Mouse (Mus musculus) hindbrain, embryonic 16.5 days (tissue): ENCODE data around the gene Tle3. TPM values are rescaled to one million over a fixed set of nuclear protein-coding genes. Genes with fewer than 3 reads are reported as not detected.

Source experiments
- ATAC-seq: fragments of 200-750 bp; cut with Nextera tagmentation; 2 replicates; pipeline ENCODE4 v1.8.0; 2017; ENCODE audit warnings: moderate TSS enrichment, moderate library complexity
- H3K27ac ChIP-seq: fragments of 300-500 bp; sonication (generic); 2 replicates; pipeline ENCODE4 v1.5.1; 2014; ENCODE audit warnings: low read depth, mild to moderate bottlenecking, control low read depth, low read length, moderate library complexity
- H3K27me3 ChIP-seq: fragments of 300-500 bp; sonication (generic); replicated peaks from 2 replicates; pipeline ENCODE4 v1.6.1; 2014; ENCODE audit warnings: low read length; ENCODE audit not compliant: control insufficient read depth, insufficient read depth
- H3K36me3 ChIP-seq: fragments of 300-500 bp; sonication (generic); 2 replicates; pipeline ENCODE4 v1.6.1; 2014; ENCODE audit warnings: mild to moderate bottlenecking, low read length, moderate library complexity, mixed read lengths; ENCODE audit not compliant: control insufficient read depth, insufficient read depth
- H3K4me1 ChIP-seq: fragments of 300-500 bp; sonication (generic); 2 replicates; pipeline ENCODE4 v1.6.1; 2014; ENCODE audit warnings: low read depth, low read length; ENCODE audit not compliant: control insufficient read depth, insufficient read depth
- H3K4me2 ChIP-seq: fragments of 300-500 bp; sonication (generic); 2 replicates; pipeline ENCODE4 v1.6.1; 2014; ENCODE audit warnings: mild to moderate bottlenecking, low read length, control low read depth, moderate library complexity
- H3K4me3 ChIP-seq: fragments of 300-500 bp; sonication (generic); 2 replicates; pipeline ENCODE4 v1.5.1; 2014; ENCODE audit warnings: mild to moderate bottlenecking, low read length, control low read depth, moderate library complexity
- H3K9ac ChIP-seq: fragments of 300-500 bp; sonication (generic); 2 replicates; pipeline ENCODE4 v1.6.1; 2014; ENCODE audit warnings: low read depth, mild to moderate bottlenecking, control low read depth, low read length, moderate library complexity
- H3K9me3 ChIP-seq: fragments of 300-500 bp; sonication (generic); 2 replicates; pipeline ENCODE4 v1.6.1; 2014; ENCODE audit warnings: mild to moderate bottlenecking, low read length, moderate library complexity; ENCODE audit not compliant: control insufficient read depth
- WGBS: fragments of 180-500 bp; shearing (Covaris S2); extraction: QIAGEN DNeasy Blood & Tissue Kit; methylation state at CpG from one replicate; pipeline ENCODE4 v1.1.7; 2014; 5-methylcytosine and 5-hydroxymethylcytosine counted together
- polyA plus RNA-seq: library from polyadenylated mRNA; unstranded; fragments of >200 nt; fragmentation: Nextera tagmentation; extraction: Ambion mirVana; gene quantifications from 2 replicates; pipeline ENCODE4 v1.2.1, GENCODE M21; 2015

Gene Tle3
- polyA plus RNA-seq, 1 experiment from 2014 or later = 19.5 TPM

DNA sequence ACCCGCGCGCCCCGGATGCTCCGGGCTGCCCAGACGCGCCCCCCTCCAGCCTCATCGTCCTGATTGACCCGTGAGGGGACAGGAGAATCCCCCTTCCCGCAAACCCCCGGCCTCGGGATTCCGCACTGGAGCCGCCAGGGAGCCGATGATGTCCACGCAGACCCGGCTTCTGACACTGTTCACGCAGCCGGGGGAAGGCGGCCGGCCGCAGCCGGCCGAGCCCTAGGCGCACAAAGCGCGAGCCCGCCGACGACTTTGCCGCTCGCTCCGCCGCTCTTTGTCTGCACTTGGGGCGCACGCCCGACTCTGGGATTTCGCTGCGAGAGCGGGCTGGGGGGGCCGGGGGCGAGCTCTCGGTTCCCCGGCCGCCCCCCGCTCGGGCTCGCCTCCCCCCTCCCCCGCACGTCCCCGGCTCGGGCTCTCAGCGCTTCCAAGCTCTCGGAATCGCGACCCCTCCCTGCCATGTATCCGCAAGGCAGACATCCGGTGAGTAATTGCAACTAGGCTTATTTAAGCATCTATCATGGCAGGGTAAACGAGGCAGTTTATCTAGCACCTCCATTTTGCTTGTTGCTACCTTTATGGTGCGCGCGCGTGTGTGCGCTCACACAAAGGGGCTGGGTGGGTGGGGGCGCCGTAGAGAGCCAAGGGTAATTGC, 939 bp downstream of the Tle3 start:
- H3K4me3 ChIP-seq = peak overlapping the region; percentile 83
- no peak for ATAC-seq
- H3K27me3 ChIP-seq = no peaks in the 10 kb centered on the region
- H3K9ac ChIP-seq = peak overlapping the region; percentile 96
- H3K27ac ChIP-seq = peak overlapping the region; percentile 92
- peaks cover 62% of the 10 kb centered on the region for H3K4me1 ChIP-seq
- peaks cover 3% of the 10 kb centered on the region; the same call in 1 of the 2 replicates for H3K36me3 ChIP-seq
- peak overlapping the region; percentile 91 for H3K4me2 ChIP-seq
- H3K9me3 ChIP-seq = no peaks in the 10 kb centered on the region
- WGBS = under 1% methylated on average over 60 of the region's 66 CpGs

DNA sequence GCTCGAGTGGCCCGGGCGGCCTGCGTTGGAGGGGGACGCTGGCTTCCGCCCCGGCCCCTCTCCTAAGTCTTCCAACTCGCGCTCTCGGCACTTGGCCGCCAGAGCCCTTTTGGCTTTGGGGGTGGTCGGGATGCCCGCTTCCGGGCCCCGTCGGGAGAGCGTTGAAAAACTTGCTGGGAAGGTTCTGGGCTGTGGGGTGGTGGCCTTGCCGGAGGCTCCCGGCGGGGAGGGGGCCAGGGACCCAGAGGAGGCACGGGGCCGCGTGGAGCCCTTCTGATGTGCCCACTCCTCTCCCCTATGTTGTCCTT, 1.4 kb downstream of the Tle3 start:
- Histone ChIP-seq H3K36me3 (peaks cover 3% of the 10 kb centered on the region; the same call in 1 of the 2 replicates), H3K9ac (peak overlapping the region; percentile 96), H3K4me3 (peak overlapping the region; percentile 83), H3K4me2 (peak overlapping the region; percentile 91), H3K27me3 (no peaks in the 10 kb centered on the region), H3K27ac (peak overlapping the region; percentile 92), H3K4me1 (peaks cover 67% of the 10 kb centered on the region), H3K9me3 (no peaks in the 10 kb centered on the region)
- under 1% methylated on average over 23 of the region's 23 CpGs for WGBS
- ATAC-seq = no peak

DNA sequence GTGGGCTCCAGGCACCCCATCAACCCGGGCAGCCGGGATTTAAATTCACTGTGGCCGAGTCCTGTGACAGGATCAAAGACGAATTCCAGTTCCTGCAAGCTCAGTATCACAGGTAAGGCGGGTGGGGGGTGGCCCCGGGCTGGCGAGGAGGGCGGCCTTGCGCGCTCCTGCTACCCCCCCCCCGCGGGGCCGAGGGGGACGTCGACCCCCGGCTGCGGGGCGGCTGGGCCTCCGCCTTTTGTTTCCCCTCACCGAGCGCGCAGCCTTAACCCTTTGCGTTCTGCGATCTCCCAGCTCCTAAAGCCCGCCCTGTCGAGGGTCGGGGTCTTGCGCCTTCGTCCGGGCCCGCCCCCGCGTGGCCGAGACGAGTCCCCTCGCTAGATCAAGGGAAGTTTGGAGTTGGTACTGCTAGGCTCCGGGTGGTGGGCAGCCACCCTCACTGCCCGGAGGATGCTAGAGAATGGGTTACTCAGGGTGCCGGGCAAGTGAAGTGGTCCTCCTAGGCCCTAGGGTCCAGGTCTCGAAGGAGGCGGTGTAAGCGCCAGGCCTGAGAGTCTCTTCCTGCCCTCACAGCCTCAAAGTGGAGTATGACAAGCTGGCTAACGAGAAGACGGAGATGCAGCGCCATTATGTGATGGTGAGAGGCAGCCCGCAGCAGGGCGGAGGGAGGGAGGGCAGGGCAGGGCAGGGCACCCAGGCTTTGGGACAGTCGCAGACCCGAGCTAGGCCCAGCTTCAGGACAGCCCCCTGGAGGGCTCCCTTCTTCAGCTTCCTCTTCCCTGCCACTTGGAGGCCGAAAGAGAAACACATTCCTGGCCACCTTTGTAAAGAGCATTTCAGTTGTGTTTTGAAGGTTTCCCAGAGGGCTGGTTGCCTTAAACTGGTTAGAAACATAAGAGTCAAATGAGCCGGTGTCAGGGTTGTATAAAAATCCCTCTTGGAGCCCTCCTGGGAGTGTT, 2.1 kb downstream of the Tle3 start:
- ATAC-seq = no peak
- peak overlapping the region; percentile 92 for H3K27ac ChIP-seq
- H3K27me3 ChIP-seq = no peaks in the 10 kb centered on the region
- peaks cover 3% of the 10 kb centered on the region; the same call in 1 of the 2 replicates for H3K36me3 ChIP-seq
- H3K9ac ChIP-seq = peak overlapping the region; percentile 96
- H3K4me3 ChIP-seq = peak overlapping the region; percentile 83
- H3K9me3 ChIP-seq = no peaks in the 10 kb centered on the region
- WGBS = 1% methylated on average over 46 of the region's 51 CpGs
- H3K4me1 ChIP-seq = peaks cover 67% of the 10 kb centered on the region
- H3K4me2 ChIP-seq = peak overlapping the region; percentile 91

DNA sequence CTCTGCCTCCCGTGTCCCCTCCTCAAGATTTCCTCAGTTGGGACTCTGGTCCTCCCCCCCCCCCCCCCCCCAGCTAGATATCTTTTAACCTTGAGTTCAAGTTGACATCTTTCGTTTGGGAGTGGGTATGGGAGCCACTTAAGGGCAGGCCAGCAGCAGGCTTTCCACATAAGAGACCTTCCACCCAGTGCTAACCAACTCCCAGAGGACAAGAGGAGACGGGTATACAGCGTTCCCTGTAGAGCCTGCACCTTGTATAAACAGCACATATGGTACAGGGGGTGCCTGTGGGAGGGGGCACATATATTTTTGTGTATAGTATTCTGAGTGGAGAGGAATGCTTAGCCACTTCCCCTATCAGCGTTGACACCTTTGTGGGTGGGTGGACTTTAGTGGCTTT, 2.8 kb downstream of the Tle3 start:
- Histone ChIP-seq H3K4me1 (peaks cover 67% of the 10 kb centered on the region), H3K27me3 (no peaks in the 10 kb centered on the region), H3K9ac (peak overlapping the region; percentile 96; the same call in 1 of the 2 replicates), H3K4me2 (peak overlapping the region; percentile 91), H3K4me3 (peak overlapping the region; percentile 83), H3K9me3 (no peaks in the 10 kb centered on the region), H3K36me3 (peaks cover 3% of the 10 kb centered on the region; the same call in 1 of the 2 replicates), H3K27ac (no peak overlapping the region)
- WGBS = 15% methylated on average over 5 of the region's 5 CpGs
- no peak for ATAC-seq

DNA sequence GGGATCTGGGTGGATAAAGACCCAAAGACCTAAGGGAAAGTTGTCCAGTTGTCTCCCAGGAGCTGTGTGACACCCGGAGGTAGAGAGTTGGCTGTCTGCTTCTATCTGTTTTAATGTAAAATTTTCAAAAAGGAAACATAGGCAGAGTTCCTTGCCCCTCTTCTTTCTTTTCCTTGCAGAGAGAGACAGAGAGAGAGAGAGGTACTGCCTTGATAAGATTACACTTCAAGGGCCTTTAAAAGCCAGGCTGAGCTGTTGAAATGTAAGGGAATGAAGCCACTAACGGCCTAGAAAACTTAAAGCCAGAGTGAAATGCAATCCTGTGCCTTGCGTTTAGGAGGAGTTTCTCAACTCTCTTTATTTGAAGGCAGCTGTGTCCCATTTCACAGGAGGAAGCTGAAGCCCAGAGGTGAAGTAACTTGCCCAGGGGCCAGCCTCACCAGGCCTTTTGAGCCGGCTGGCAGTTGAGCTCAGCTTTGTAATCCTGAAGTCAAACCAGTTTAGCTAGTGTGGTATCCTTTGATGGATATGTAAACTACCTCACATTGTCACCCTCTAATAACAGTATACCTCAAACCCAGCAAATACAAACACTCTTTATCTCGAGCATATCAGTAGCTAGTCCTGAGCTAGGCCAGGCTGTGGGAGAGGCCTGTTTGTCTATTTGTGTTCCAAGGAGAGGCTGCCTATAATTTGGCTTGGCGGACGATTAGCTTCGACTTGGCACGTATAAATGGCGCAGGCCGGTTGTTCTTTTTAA, 3.8 kb downstream of the Tle3 start:
- Histone ChIP-seq H3K9ac (peak overlapping the region; percentile 19), H3K9me3 (no peaks in the 10 kb centered on the region), H3K4me1 (peaks cover 75% of the 10 kb centered on the region), H3K36me3 (peaks cover 3% of the 10 kb centered on the region; the same call in 1 of the 2 replicates), H3K4me2 (peak overlapping the region; percentile 91), H3K27me3 (no peaks in the 10 kb centered on the region), H3K27ac (no peak overlapping the region), H3K4me3 (peak overlapping the region; percentile 21)
- WGBS = 33% methylated on average over 11 of the region's 11 CpGs
- ATAC-seq = no peak

DNA sequence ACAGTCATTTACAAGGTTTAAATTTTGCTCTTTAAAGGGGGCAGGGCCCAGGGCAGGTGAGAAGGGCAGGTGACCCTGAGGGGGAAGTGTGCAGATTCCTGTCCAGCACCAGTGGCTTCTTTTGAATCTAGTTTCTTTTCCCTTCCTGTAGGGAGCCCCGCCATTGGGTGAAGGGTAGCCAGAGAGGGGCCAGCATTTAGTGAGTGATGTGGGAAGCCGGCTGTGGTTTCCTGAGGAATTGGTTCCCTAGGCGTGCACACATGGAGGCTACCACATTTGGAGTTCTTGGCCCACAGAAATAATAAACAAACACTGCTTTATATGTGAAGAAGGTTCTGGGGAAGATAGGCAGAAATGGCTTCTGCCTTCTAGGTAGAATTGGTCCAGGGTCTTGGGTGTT, 4.5 kb downstream of the Tle3 start:
- H3K4me3 ChIP-seq = peak overlapping the region; percentile 21
- 28% methylated on average over 3 of the region's 3 CpGs for WGBS
- H3K27ac ChIP-seq = no peak overlapping the region

DNA sequence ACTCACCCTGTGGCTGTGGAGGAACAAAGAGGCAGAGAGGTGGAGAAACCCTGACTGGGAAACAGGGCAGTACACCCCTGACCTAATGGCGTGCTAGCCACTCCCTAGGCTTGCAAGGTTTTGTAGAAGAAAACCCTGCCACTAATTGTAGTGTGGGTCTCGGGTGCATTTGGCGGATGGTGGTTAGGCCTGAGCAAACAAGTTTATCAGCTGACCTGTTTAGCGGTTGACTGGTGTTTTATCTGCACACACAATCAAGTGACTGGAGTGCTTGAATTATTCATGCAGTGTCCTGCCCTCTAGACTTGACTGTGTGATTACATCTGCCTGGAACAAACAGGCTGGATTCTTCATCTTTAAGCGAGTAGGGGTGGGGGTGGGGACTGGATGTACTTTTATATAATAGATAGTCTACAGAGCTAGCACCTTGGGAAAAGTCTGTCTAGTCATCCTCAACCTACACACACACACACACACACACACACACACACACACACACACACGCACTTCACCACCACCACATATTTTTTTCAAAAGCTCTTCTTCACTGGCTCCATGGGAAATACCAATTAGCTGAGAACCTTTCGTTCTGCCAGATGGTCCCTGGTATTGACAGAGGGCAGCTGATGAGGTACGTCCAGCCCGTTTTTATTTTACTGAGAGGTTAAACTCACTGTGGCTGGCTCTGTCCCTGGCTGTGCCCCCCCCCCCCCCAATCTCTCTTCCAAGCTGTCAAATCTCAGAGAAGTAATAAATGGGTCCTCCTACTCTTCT, 5.7 kb downstream of the Tle3 start:
- Histone ChIP-seq H3K4me3 (peak overlapping the region; percentile 21), H3K9ac (peak overlapping the region; percentile 44), H3K27ac (no peak overlapping the region), H3K4me2 (peak overlapping the region; percentile 91), H3K9me3 (no peaks in the 10 kb centered on the region), H3K4me1 (peaks cover 74% of the 10 kb centered on the region), H3K36me3 (peaks cover 3% of the 10 kb centered on the region; the same call in 1 of the 2 replicates), H3K27me3 (no peaks in the 10 kb centered on the region)
- ATAC-seq = no peak
- WGBS = 15% methylated on average over 9 of the region's 9 CpGs

More for the DNA sequence above, 4.5 kb downstream of the Tle3 start:
- Histone ChIP-seq H3K9ac (peak overlapping the region; percentile 26), H3K9me3 (no peaks in the 10 kb centered on the region), H3K4me2 (peak overlapping the region; percentile 91), H3K36me3 (peaks cover 3% of the 10 kb centered on the region; the same call in 1 of the 2 replicates), H3K27me3 (no peaks in the 10 kb centered on the region), H3K4me1 (peaks cover 75% of the 10 kb centered on the region)
- ATAC-seq = no peak

DNA sequence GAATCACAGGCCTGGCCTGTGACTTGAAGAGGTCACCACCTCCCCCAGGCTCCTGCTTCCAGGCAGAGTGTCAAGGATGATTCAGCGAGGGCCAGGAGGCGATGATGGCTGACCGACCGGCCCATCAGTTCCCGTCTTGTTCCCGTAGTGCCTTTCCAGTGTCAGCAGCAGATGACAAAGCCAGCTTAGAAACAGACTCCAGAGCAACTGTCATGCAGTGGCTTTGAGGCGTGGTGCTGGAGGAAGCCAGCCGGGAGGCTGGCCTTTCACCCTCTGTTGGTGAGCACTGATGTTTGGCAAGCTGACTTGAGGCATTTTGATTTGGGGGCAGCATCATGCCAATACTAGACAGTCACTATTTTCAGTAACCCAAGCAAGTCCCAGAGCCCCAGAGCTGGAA, 6.3 kb downstream of the Tle3 start:
- Histone ChIP-seq H3K36me3 (peaks cover 3% of the 10 kb centered on the region; the same call in 1 of the 2 replicates), H3K9ac (no peak overlapping the region), H3K27ac (no peak overlapping the region), H3K9me3 (no peaks in the 10 kb centered on the region), H3K4me2 (no peak overlapping the region; the same call in 1 of the 2 replicates), H3K4me3 (no peak overlapping the region), H3K4me1 (peaks cover 80% of the 10 kb centered on the region), H3K27me3 (no peaks in the 10 kb centered on the region)
- no peak; the same call in 1 of the 2 replicates for ATAC-seq
- WGBS = 19% methylated on average over 8 of the region's 8 CpGs
